Mouse (Mus musculus) MEL (cell line): ENCODE results near the gene Mrpl3. TPM values are rescaled to one million over a fixed set of nuclear protein-coding genes. Genes with fewer than 3 reads are reported as not detected.

Experiments
- DNase-seq: peaks from one replicate; pipeline ENCODE4 v3.0.0; 2011; ENCODE audit warnings: low read depth, low spot score
- H3K27ac ChIP-seq: 2 replicates; pipeline ENCODE4 v1.5.1; 2012; ENCODE audit warnings: low read depth, mild to moderate bottlenecking, control low read depth, low read length, moderate library complexity; ENCODE audit not compliant: control insufficient read depth
- H3K27me3 ChIP-seq, 2 experiments: fragments of 150-350 bp in 1 of 2; sonication (generic) in 1 of 2; 2 replicates each; pipeline ENCODE4 v1.6.1; 2012; ENCODE audit warnings: low read length in 2 of 2, mild to moderate bottlenecking in 2 of 2, improper control_type of control experiment in 1 of 2, moderate library complexity in 1 of 2; ENCODE audit not compliant: insufficient read depth in 2 of 2, control insufficient read depth in 1 of 2
- H3K36me3 ChIP-seq, 2 experiments: 2 replicates each; pipeline ENCODE4 v1.6.1; 2012 to 2014; ENCODE audit warnings: low read length in 2 of 2, improper control_type of control experiment in 1 of 2, inconsistent platforms in 1 of 2, mild to moderate bottlenecking in 1 of 2; ENCODE audit not compliant: insufficient read depth in 2 of 2, control insufficient read depth in 1 of 2
- H3K4me1 ChIP-seq, 2 experiments: fragments of 150-350 bp in 1 of 2; sonication (generic) in 1 of 2; 2 replicates each; pipeline ENCODE4 v1.6.1; 2012; ENCODE audit warnings: low read length in 2 of 2, improper control_type of control experiment in 1 of 2, mild to moderate bottlenecking in 1 of 2; ENCODE audit not compliant: insufficient read depth in 2 of 2, control insufficient read depth in 1 of 2
- H3K4me3 ChIP-seq, 2 experiments: fragments of 150-350 bp in 1 of 2; sonication (generic) in 1 of 2; 2 replicates each; pipeline ENCODE4 v1.5.1; 2012; ENCODE audit warnings: low read depth in 2 of 2, low read length in 2 of 2, mild to moderate bottlenecking in 2 of 2, moderate library complexity in 2 of 2, control low read depth in 1 of 2, improper control_type of control experiment in 1 of 2; ENCODE audit not compliant: control insufficient read depth in 1 of 2, insufficient read depth in 1 of 2
- H3K79me2 ChIP-seq: 2 replicates; pipeline ENCODE4 v1.6.1; 2012; ENCODE audit warnings: mild to moderate bottlenecking, low read length, moderate library complexity; ENCODE audit not compliant: control insufficient read depth, poor library complexity, insufficient read depth
- H3K9ac ChIP-seq: 2 replicates; pipeline ENCODE4 v1.6.1; 2012; ENCODE audit warnings: low read depth, mild to moderate bottlenecking, control low read depth, low read length, moderate library complexity; ENCODE audit not compliant: control insufficient read depth, poor library complexity, severe bottlenecking
- H3K9me3 ChIP-seq: fragments of 150-350 bp; sonication (generic); replicated peaks from 2 replicates; pipeline ENCODE4 v1.6.1; 2012; ENCODE audit warnings: mild to moderate bottlenecking, low read length, improper control_type of control experiment, moderate library complexity; ENCODE audit not compliant: insufficient read depth
- CHD1 ChIP-seq: IDR thresholded peaks from 2 replicates; pipeline ENCODE4 v1.6.1; 2012; ENCODE audit warnings: low read depth, mild to moderate bottlenecking, inconsistent platforms, low read length, improper control_type of control experiment
- E2F4 ChIP-seq: IDR thresholded peaks from 2 replicates; pipeline ENCODE4 v1.6.1; 2011; ENCODE audit warnings: low read depth, low read length, improper control_type of control experiment, borderline replicate concordance
- ELF1 ChIP-seq: IDR thresholded peaks from 2 replicates; pipeline ENCODE4 v1.6.1; 2014; ENCODE audit warnings: low read depth, mild to moderate bottlenecking, inconsistent platforms, low read length, improper control_type of control experiment, moderate library complexity
- GABPA ChIP-seq: IDR thresholded peaks from 2 replicates; pipeline ENCODE4 v1.6.1; 2012; ENCODE audit warnings: low read depth, mild to moderate bottlenecking, inconsistent platforms, low read length, improper control_type of control experiment, moderate library complexity
- GATA1 ChIP-seq: IDR thresholded peaks from 2 replicates; pipeline ENCODE4 v1.6.1; 2011; ENCODE audit warnings: low read depth, low read length, improper control_type of control experiment
- KAT2A ChIP-seq: conservative IDR thresholded peaks from 2 replicates; pipeline ENCODE4 v1.6.1; 2012; ENCODE audit warnings: low read depth, low read length, improper control_type of control experiment, inconsistent platforms
- MEF2A ChIP-seq: IDR thresholded peaks from 2 replicates; pipeline ENCODE4 v1.6.1; 2014; ENCODE audit warnings: low read depth, mild to moderate bottlenecking, inconsistent platforms, low read length, improper control_type of control experiment; ENCODE audit not compliant: poor library complexity, insufficient replicate concordance, severe bottlenecking; ENCODE audit errors: extremely low read depth
- MYB ChIP-seq: IDR thresholded peaks from 2 replicates; pipeline ENCODE4 v1.6.1; 2011; ENCODE audit warnings: mild to moderate bottlenecking, low read depth, low read length, improper control_type of control experiment
- MYC ChIP-seq: IDR thresholded peaks from 2 replicates; pipeline ENCODE4 v1.6.1; 2011; ENCODE audit warnings: low read depth, mild to moderate bottlenecking, low read length, improper control_type of control experiment, moderate library complexity
- POLR2A ChIP-seq, 2 experiments: IDR thresholded peaks; 2 replicates each; pipeline ENCODE4 v1.6.1; 2011 to 2012; ENCODE audit warnings: low read length in 2 of 2, mild to moderate bottlenecking in 2 of 2, control low read depth in 1 of 2, improper control_type of control experiment in 1 of 2, low read depth in 1 of 2, moderate library complexity in 1 of 2; ENCODE audit not compliant: control insufficient read depth in 1 of 2, insufficient read depth in 1 of 2, poor library complexity in 1 of 2
- RCOR1 ChIP-seq: IDR thresholded peaks from 2 replicates; pipeline ENCODE4 v1.6.1; 2012; ENCODE audit warnings: low read depth, mild to moderate bottlenecking, inconsistent platforms, low read length, improper control_type of control experiment
- SMC3 ChIP-seq: IDR thresholded peaks from 2 replicates; pipeline ENCODE4 v1.6.1; 2011; ENCODE audit warnings: low read depth, low read length, improper control_type of control experiment
- TCF12 ChIP-seq: IDR thresholded peaks from 2 replicates; pipeline ENCODE4 v1.6.1; 2014; ENCODE audit warnings: low read depth, mild to moderate bottlenecking, inconsistent platforms, low read length, improper control_type of control experiment, moderate library complexity
- USF2 ChIP-seq, 2 experiments: IDR thresholded peaks; 2 replicates each; pipeline ENCODE4 v1.6.1; 2011 to 2012; ENCODE audit warnings: improper control_type of control experiment in 2 of 2, low read length in 2 of 2, borderline replicate concordance in 1 of 2, inconsistent platforms in 1 of 2, low read depth in 1 of 2, mild to moderate bottlenecking in 1 of 2; ENCODE audit not compliant: insufficient read depth in 1 of 2
- ZMIZ1 ChIP-seq: IDR thresholded peaks from 2 replicates; pipeline ENCODE4 v1.6.1; 2012; ENCODE audit warnings: low read depth, mild to moderate bottlenecking, inconsistent platforms, low read length, improper control_type of control experiment, moderate library complexity
- polyA plus RNA-seq, 2 experiments: library from polyadenylated mRNA; stranded (reverse) in 1 of 2; unstranded in 1 of 2; fragments of >175 nt in 1 of 2; fragments of >200 nt in 1 of 2; gene quantifications; 2 replicates each; pipeline versions ENCODE4 v1.2.1 to v1.2.4; 2012; ENCODE audit warnings: low replicate concordance in 2 of 2, low read depth in 1 of 2; ENCODE audit not compliant: insufficient read length in 2 of 2, insufficient read depth in 1 of 2, missing spikeins in 1 of 2
- total RNA-seq: library from RNA; depleted of rRNA; stranded (reverse); fragments of 300-350 nt; gene quantifications from 2 replicates; pipeline ENCODE4 v1.2.3, GENCODE M21; 2012

The Mrpl3 gene
- total and polyA plus RNA-seq, 3 experiments, result 177 to 209 TPM; not detected in 1

DNA sequence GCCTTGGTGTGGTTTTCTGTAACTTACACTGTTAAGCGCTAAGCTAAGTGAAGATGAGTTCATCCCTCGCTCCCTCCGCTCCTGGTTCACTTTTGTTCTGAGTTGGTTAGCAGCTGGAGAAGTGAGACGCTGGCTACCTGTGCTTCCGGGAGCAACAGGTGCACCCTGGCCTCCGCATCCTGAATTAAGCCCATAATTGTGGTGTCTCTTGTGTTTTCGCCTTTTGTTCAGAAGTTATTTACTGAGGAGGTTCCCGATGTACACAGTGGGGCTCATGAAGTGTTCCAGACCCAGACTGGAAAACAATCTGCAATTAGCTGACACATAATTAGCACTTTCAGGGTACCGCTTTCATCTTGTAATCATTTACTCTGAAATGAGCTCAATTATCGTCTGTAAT lies 16.1 kb downstream of the Mrpl3 start:
- Histone ChIP-seq H3K27ac (no peak overlapping the region), H3K4me1 (no peaks in the 10 kb centered on the region), H3K4me3 (no peak overlapping the region), H3K9ac (no peak overlapping the region), H3K79me2 (no peaks in the 10 kb centered on the region), H3K36me3 (peaks cover 0 to 9% of the 10 kb centered on the region in 2 experiments; a peak in 2 of 4 replicates), H3K27me3 (no peaks in the 10 kb centered on the region), H3K9me3 (no peaks in the 10 kb centered on the region)
- no peak for DNase-seq
- TF ChIP-seq E2F4 (no peak), MYB (no peak), KAT2A (no peak), RCOR1 (no peak), ZMIZ1 (no peak), SMC3 (no peak), GABPA (no peak), USF2 (IDR thresholded peaks at IDR 0.05; ENCODE audit: borderline replicate concordance in 1 of 2, insufficient read depth in 1 of 2, low read depth in 1 of 2, low read length in 2 of 2) (no peak), ELF1 (no peak), TCF12 (no peak), MYC (no peak), POLR2A (IDR thresholded peaks at IDR 0.05; ENCODE audit: control insufficient read depth in 1 of 2, insufficient read depth in 1 of 2, low read depth in 1 of 2, low read length in 2 of 2, poor library complexity in 1 of 2) (no peak), GATA1 (no peak), MEF2A (no peak)

DNA sequence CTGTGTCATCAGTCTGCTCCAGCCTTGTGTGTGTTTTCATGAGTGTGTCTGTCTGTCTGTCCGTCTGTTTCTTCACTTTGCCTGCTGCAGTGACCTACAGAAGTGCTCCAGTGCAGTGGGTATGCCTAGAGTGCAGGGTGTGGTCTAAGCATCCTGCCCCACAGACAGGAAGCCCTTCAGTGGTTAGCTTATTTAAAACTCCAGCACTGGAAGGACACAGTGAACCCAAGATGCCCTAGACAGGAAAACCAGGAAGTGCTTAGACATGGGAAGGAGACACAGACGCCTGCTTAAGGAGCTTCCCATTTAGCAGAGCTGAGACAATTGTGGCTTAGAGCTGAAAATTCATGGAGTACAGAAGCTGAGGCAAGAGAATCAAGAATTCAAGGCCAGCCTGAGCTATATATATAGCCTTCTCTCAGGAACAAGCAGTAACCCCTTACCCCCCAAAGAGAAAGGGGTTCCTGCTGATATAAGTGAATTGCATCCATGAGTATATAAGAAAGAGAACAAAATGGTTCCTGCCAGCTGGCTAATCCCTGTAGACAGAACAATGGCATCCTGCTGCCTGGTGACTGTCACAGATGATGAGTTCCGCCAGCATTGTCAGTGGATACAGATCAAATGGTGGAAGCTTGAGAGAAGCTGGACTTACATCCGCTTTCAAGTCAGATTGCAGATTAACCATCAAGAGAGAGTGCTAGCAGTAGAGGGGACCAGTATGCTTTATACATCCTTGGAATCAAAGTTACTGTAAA lies 20.1 kb downstream of the Mrpl3 start:
- Histone ChIP-seq H3K36me3 (peaks cover 0 to 3% of the 10 kb centered on the region in 2 experiments; a peak in 2 of 4 replicates), H3K79me2 (no peaks in the 10 kb centered on the region), H3K4me3 (no peak overlapping the region), H3K9me3 (no peaks in the 10 kb centered on the region), H3K9ac (no peak overlapping the region), H3K27me3 (no peaks in the 10 kb centered on the region), H3K27ac (no peak overlapping the region), H3K4me1 (no peaks in the 10 kb centered on the region)
- no peak for DNase-seq
- TF ChIP-seq POLR2A (IDR thresholded peaks at IDR 0.05; ENCODE audit: control insufficient read depth in 1 of 2, insufficient read depth in 1 of 2, low read depth in 1 of 2, low read length in 2 of 2, poor library complexity in 1 of 2) (no peak), CHD1 (no peak), MEF2A (no peak)
